Mouse (Mus musculus): ENCODE results near the gene Ss18l2. TPM values are rescaled to one million over a fixed set of nuclear protein-coding genes. Genes with fewer than 3 reads are reported as not detected.

The Ss18l2 gene
- total and polyA plus RNA-seq, 3 experiments = 40.2 to 77.0 (median 41.5) TPM

- peak; percentile 78 for TF ChIP-seq MAFK (IDR thresholded peaks at IDR 0.05; ENCODE audit: insufficient replicate concordance, low read length)
- TF ChIP-seq USF2 (conservative IDR thresholded peaks at IDR 0.05; ENCODE audit: low read depth, low read length) = no peak
- TF ChIP-seq POLR2AphosphoS2 (IDR thresholded peaks at IDR 0.05; ENCODE audit: low read depth, low read length) = peak; percentile 59; the same call in 1 of the 2 replicates
- peak; percentile 96 for TF ChIP-seq ETS1 (conservative IDR thresholded peaks at IDR 0.05; ENCODE audit: low read depth, low read length)
- TF ChIP-seq RAD21 (IDR thresholded peaks at IDR 0.05; ENCODE audit: low read depth, low read length) = no peak; the same call in 1 of the 2 replicates
- TF ChIP-seq GABPA (IDR thresholded peaks at IDR 0.05; ENCODE audit: insufficient replicate concordance, low read depth, low read length) = no peak
- TF ChIP-seq MAX (IDR thresholded peaks at IDR 0.05; ENCODE audit: low read length) = no peak
- TF ChIP-seq MYC (IDR thresholded peaks at IDR 0.05; ENCODE audit: low read depth, low read length) = peak; percentile 85
- peak; percentile 99 for TF ChIP-seq JUN (IDR thresholded peaks at IDR 0.05; ENCODE audit: insufficient read depth, low read depth, low read length)
- TF ChIP-seq HCFC1 (IDR thresholded peaks at IDR 0.05; ENCODE audit: low read depth, low read length) = peak; percentile 41; the same call in 1 of the 2 replicates
- no peak for TF ChIP-seq ZKSCAN1 (IDR thresholded peaks at IDR 0.05; ENCODE audit: borderline replicate concordance, low read depth, low read length)
- peak; percentile 46; the same call in 1 of the 2 replicates for TF ChIP-seq ZNF384 (IDR thresholded peaks at IDR 0.05; ENCODE audit: low read depth, low read length)
- peak; percentile 98 for TF ChIP-seq SIN3A (IDR thresholded peaks at IDR 0.05; ENCODE audit: low read length)
- no peak; the same call in none of the 2 replicates for TF ChIP-seq CHD1 (IDR thresholded peaks at IDR 0.05; ENCODE audit: low read depth, low read length)
- TF ChIP-seq TCF12 (IDR thresholded peaks at IDR 0.05; ENCODE audit: low read depth, low read length) = peak; percentile 96
- no peak for TF ChIP-seq ZMIZ1 (IDR thresholded peaks at IDR 0.05; ENCODE audit: low read depth, low read length)
- TF ChIP-seq NRF1 (IDR thresholded peaks at IDR 0.05; ENCODE audit: low read depth, low read length) = no peak
- TF ChIP-seq EP300 (IDR thresholded peaks at IDR 0.05; ENCODE audit: low read length) = peak; percentile 100
- no peak for TF ChIP-seq POLR2A (IDR thresholded peaks at IDR 0.05; ENCODE audit: low read depth, low read length)
These were observed 31.0 kb downstream of the Ss18l2 start (continued) for GRCm38 (mm10) chr9:121741168-121741567.

DNA sequence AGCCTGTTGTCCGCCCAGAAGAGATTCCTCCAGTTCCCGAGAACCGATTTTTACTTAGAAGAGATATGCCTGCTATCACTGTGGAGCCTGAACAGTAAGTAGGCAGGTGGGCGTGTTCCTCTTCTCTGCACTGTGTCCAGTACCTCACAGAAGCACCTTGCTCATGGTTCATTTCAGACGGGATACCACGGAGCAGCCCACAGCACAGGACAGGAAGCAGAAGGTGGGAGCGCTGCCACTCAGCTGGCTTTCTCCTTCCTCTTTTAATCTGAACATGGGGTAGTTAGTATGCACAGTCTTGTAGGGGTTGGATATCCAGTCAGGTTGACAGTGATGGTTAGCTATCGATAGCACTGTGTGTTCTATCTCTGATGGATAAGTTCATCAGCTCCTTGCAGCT, 33.9 kb downstream of the Ss18l2 start:
- TF ChIP-seq EP300 (IDR thresholded peaks at IDR 0.05; ENCODE audit: low read length) = no peak
- TF ChIP-seq JUND (conservative IDR thresholded peaks at IDR 0.05; ENCODE audit: low read depth, low read length) = no peak
- TF ChIP-seq POLR2A (IDR thresholded peaks at IDR 0.05; ENCODE audit: low read depth, low read length) = no peak
- no peak for TF ChIP-seq IRF4 (IDR thresholded peaks at IDR 0.05; ENCODE audit: low read depth, low read length)
- no peak for TF ChIP-seq ZC3H11A (IDR thresholded peaks at IDR 0.05; ENCODE audit: low read depth, low read length)
- TF ChIP-seq JUN (IDR thresholded peaks at IDR 0.05; ENCODE audit: insufficient read depth, low read depth, low read length) = no peak
- TF ChIP-seq MXI1 (IDR thresholded peaks at IDR 0.05; ENCODE audit: low read depth, low read length) = no peak
- no peak for TF ChIP-seq SMC3 (IDR thresholded peaks at IDR 0.05; ENCODE audit: low read depth, low read length)
- H3K36me3 ChIP-seq (replicated peaks in 1 of 2; ENCODE audit: control insufficient read depth in 1 of 2, insufficient read depth in 1 of 2, low read length in 1 of 2) = peaks cover 58 to 77% of the 10 kb centered on the region in 2 experiments
- no peak overlapping the region for H3K4me3 ChIP-seq (replicated peaks in 1 of 3; ENCODE audit: low read depth in 2 of 3, low read length in 2 of 3, poor library complexity in 1 of 3)
- peaks cover 15 to 40% of the 10 kb centered on the region in 2 experiments for H3K4me1 ChIP-seq (ENCODE audit: control insufficient read depth in 1 of 2, insufficient read depth in 2 of 2)
- DNase-seq (ENCODE audit: extremely low read depth) = no peak
- in situ Hi-C loops (cut with MboI; ENCODE audit: low pct_ligation_motif_present, low pct_unique_long_range_greater_than_20kb, low sequenced_read_pairs) (no loop called here), dilution Hi-C loops (cut with MboI; ENCODE audit: extremely low pct_ligation_motif_present, extremely low pct_unique_long_range_greater_than_20kb, low sequenced_read_pairs) (no loop called here)
- no peak overlapping the region for H3K9ac ChIP-seq (ENCODE audit: insufficient read depth, low read depth)
- H3K27me3 ChIP-seq (replicated peaks) = no peaks in the 10 kb centered on the region
- no peak overlapping the region for H3K27ac ChIP-seq (ENCODE audit: insufficient read depth, low read depth)
- no peak overlapping the region for H3K4me2 ChIP-seq (ENCODE audit: insufficient read depth, low read depth, poor library complexity, severe bottlenecking)
- H3K79me2 ChIP-seq (replicated peaks; ENCODE audit: control insufficient read depth, extremely low read depth, insufficient read depth, poor library complexity, severe bottlenecking) = peaks cover 19% of the 10 kb centered on the region
- no peaks in the 10 kb centered on the region for H3K9me3 ChIP-seq (replicated peaks; ENCODE audit: low read length)

Measured in CH12.LX (cell line).